Mouse (Mus musculus): ENCODE data around the gene Fuca2.
A peak's percentile ranks its signal among the peaks of the same experiment; 100 is the strongest.

The Fuca2 gene

GRCm38 (mm10) chr10:13534751-13535150 is 35.4 kb downstream of the Fuca2 start:
- no peak for DNase-seq (ENCODE audit: low spot score)

GRCm38 (mm10) chr10:13536706-13537105 is 37.4 kb downstream of the Fuca2 start:
- no peak for DNase-seq (ENCODE audit: low spot score)

DNA sequence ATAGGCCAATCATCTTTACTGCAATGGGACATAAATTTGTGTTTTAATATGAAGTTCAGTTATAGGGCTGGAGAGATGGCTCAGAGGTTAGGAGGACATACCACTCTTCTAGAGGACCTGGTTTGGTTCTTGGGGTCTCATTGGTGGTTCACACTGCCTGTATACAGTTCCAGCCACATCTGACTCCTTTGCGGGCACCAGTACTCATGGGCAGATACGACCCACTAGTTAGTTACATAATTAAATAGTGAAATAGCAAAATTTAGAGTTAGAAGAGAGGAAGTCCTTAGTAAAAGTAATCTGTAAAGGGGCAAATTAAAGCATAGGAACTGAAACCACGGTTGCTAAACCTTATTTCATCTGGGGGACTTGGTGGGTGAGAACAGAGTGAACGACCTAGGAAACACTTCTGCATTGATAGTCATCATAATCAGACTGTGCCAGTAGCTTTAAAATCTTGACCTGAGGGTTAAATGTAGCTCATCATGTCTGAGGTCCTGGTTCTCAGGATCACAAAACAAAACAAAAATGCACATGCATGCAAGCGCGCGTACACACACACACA is 40.5 kb downstream of the Fuca2 start:
- no peak for DNase-seq (ENCODE audit: low spot score)

- no peak for DNase-seq (ENCODE audit: low spot score)
Measured at GRCm38 (mm10) chr10:13541721-13542120, 42.4 kb downstream of the Fuca2 start.

- peak; percentile 94 for DNase-seq (ENCODE audit: low spot score)
Measured at GRCm38 (mm10) chr10:13552646-13553497, 53.5 kb downstream of the Fuca2 start, which contains the start of the genes Adat2 and Pex3. Adat2 (plus strand) TSS chr10:13552894. Pex3 (minus strand) TSS chr10:13553142.

- no peak for DNase-seq (ENCODE audit: low spot score)
Measured at GRCm38 (mm10) chr10:13553498-13553985, 54.2 kb downstream of the Fuca2 start.

DNA sequence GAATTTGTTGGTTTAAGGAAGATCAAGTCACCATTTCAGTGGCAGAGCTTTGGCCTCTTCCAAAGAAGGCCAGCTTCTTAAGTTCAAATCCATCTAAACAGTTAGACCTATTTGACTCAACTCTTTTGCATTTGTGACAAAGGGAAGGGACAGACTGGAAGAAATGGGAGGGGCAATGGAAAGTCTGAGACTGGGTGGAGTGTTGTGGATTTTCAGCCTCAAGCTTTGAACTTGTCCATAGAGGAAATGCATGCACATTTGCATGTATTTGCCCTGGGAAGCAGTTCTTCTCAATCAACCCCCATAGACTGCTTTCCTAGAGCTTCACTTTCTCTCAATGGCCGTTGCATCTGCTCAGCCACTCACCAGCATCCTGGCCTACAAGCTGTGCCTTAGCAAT is 55.0 kb downstream of the Fuca2 start:
- no peak for DNase-seq (ENCODE audit: low spot score)

- DNase-seq (ENCODE audit: low spot score), result no peak
Measured at GRCm38 (mm10) chr10:13560014-13560674, 60.8 kb downstream of the Fuca2 start.

DNA sequence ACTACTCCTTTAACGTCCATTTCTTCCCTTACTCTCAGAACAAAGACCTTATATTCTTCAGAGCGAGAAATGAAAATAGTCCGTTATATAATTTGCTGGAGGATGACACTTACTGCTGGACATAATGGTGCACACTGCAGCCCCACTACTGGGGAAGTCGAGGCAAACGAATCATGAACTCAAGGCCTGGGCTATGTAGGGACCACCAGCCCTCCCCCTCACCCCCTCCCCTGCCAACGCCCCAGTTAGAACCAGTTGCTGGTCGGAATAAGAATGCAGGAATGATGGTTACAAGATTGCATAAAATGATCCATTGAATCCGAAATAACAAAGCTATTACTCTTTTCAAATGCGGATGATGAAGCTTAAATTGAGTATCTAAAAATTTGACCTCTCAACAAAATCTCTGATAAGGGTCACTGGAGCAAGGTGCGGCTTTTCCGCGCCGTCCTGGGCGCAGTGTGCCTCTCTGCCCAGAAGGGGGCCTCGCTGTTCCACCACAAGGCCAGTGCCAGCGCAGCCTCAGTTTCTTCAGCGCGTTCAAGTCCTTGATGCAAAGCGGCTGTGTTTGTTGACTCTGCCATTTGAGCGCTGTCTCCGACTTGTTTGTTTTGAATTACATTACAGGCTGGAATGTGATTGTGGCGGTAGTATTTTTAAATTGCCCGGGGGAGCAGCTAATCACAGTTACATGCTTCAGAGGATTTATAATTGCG is 65.2 kb downstream of the Fuca2 start:
- peak; percentile 83 for DNase-seq (ENCODE audit: low spot score)

- DNase-seq (ENCODE audit: low spot score), result no peak
Measured at GRCm38 (mm10) chr10:13565080-13565448, 65.7 kb downstream of the Fuca2 start.

DNA sequence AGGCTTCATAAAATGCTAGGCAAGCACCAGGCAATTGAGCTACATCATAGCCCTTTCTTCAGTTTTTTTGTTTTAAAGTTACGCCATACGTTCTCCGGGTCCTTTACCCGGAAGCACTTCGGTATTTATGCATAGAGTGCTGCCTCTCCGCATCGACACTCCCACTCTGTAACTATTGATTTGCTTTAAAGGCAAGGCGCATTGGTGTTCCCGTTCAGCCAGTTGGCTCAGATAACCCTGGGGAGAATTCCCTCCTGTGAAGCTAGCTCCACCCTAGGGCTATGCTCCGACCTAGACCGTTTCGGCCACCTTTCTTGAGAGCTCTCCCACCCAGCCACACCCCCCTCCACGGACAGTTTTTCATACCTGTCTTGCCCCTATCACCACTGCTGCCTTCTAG is 67.1 kb downstream of the Fuca2 start:
- no peak for DNase-seq (ENCODE audit: low spot score)
